Mouse (Mus musculus) erythroid progenitor cell, adult 5-6 weeks (primary cell): ENCODE data around the gene Marc2. TPM values are rescaled to one million over a fixed set of nuclear protein-coding genes. Genes with fewer than 3 reads are reported as not detected.

ENCODE experiments used
- ATAC-seq: replicated peaks from 2 replicates; pipeline ENCODE4 v1.8.0; 2016; ENCODE audit warnings: moderate number of reproducible peaks, mild to moderate bottlenecking, moderate TSS enrichment, inconsistent platforms; ENCODE audit not compliant: poor library complexity, low FRiP score, severe bottlenecking
- total RNA-seq, 2 experiments: library from RNA; stranded (forward) in 1 of 2; stranded (reverse) in 1 of 2; fragments of 150-400 nt in 1 of 2; fragments of 186-747, 209-891 nt in 1 of 2; gene quantifications; 2 replicates each; pipeline versions ENCODE4 v1.2.3 to v1.2.4; 2015 to 2017; ENCODE audit warnings: low replicate concordance in 2 of 2

The Marc2 gene
- total RNA-seq, 2 experiments from 2014 or later = 10.8 to 93.9 TPM

DNA sequence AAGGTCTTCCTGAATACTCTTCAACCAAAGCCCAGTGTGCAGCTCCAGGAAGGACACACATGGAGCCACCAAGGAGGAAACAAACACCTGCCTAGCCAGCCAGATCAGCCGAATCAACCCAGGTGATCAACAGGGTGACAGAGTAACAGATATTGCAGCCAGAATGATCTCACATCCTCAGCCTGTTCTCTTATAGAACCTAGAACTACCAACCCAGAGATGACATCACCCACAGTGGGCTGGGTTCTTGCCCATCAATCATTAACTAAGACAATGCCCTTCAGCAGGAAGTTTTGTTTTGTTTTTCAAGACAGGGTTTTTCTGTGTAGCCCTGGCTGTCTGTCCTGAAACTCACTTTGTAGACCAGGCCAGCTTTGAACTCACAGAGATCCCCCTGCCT is 12.0 kb upstream of the Marc2 start:
- no peak for ATAC-seq

DNA sequence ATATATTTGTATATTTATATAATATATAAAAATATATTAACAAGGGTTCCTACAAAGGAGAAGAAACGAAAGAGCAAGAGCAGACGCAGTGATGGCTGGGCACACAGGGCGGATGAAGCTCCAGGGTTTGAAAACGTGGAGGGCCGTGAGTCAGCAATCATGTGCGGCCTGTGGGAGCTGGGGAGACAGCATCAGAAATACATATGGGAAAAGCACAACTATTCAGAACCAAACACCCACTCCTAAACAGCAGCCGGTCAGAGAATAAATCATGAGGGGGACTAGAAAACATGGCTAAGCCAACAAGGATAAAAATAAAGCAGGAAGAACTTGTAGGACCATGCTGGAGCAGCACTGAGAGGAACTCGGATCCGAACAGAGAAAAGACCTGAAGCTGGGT is 11.0 kb upstream of the Marc2 start:
- ATAC-seq = no peak

- ATAC-seq = no peak
Measured at GRCm38 (mm10) chr1:184853922-184854321, 7.7 kb upstream of the Marc2 start.

DNA sequence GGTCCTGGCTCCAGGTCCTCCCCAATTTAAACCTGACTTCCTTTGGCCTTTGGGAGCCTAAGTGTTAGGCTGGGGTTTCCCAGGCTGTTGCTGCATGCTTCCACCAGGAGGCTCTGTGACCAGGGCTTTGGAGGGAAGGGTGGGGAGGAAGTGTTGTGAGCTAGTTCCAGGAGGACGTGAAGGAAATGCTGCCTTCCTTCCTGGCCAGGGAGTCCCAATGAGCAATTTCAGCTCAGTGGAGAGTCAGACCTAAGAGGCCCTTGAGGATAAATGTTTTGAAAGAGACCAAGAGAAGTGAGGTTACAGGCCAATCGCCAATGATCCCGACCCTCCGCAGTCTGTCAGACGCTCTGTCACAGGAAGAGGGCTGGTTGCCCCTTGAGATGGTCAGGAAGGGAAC is 7.1 kb upstream of the Marc2 start:
- peak; percentile 60 for ATAC-seq

DNA sequence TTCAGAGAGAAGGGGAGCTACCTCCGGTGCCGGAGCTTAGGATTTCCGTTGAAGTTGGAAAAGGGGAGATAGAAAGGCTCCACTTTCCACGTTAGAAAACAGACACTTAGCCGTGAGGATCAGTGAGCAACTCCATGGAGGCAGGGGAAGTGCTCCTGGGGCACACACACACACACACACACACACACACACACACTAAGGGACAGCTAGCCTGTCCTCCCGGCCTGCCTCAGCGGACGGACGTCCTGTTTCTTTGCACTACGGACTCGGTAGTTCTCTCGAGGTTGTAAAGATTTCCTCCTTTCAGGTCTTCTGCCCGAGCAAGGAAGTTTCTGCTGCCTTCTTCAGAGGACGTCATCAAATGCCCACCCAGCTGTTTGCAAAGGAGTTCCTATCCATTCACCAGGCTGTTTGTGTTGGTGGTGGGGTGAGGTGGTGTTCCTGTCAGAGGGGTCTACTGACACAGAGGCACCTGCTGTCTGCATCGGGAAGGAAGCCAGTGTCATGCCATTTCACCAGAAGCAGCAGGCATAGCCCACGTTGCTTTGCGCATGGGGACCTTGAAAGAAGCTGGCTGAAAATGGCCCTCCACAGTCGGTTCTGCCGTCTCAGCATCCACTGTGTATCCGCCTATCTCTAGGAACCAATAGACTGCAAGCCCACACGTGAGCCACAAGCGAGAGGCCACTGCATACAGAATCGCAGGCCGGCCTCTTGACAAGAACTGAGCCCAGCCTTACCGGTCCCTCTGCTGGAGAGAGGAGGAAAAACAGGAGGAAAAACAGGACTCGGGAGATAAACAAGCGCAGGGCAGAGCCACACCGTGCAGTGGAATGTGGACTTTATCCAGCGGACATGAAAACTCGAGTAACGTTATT is 5.7 kb upstream of the Marc2 start:
- peak; percentile 86 for ATAC-seq

- ATAC-seq = no peak
Measured at GRCm38 (mm10) chr1:184851166-184851565, 4.9 kb upstream of the Marc2 start.

- ATAC-seq = no peak
Measured at GRCm38 (mm10) chr1:184846973-184847372, 722 bp upstream of the Marc2 start.

DNA sequence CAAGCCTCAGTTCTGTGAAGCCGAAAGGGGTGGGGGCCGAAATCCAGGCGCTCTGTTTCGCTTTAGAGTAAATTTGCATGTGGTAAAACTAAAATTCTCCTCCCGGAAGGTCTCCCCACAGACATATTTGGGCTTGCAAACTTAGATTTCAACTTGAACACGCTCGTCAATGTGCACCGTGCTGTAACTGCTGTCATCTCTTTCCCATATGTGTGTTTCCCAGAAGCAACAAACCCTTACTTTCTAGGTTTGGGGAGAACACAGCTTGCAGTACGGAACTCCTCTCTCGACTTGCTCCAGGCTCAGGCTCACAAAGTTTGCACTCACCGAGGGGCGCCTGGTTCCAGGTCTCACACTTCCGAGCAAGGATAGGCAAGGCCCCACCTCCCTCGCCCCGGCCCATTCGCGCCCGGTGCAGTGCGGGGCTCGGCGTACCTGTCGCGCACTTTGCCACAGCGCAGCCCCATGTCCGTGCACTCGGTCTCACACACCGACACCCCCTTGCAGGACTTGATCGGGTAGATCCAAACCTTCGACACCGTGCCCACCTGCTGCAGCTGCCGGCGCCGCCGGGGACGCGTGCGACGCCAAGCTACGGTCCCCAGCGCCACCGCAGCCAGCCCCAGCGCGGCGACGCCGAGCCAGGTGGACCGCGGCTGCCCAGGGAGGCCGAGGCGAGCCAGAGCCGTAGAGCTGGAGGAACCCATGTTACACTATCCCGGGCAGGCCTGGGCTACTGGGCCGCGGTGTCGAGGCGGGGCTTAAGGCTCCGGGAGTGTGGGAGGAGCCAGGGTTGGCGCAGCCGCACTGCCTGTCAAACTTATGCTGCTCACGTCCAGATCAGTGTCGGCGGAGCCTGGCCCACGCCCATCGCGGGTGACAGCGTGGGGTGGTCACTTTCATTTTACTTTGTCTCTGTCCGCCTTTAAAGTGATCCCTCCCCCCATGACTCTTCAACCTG is 860 bp downstream of the Marc2 start:
- ATAC-seq = peak; percentile 95

DNA sequence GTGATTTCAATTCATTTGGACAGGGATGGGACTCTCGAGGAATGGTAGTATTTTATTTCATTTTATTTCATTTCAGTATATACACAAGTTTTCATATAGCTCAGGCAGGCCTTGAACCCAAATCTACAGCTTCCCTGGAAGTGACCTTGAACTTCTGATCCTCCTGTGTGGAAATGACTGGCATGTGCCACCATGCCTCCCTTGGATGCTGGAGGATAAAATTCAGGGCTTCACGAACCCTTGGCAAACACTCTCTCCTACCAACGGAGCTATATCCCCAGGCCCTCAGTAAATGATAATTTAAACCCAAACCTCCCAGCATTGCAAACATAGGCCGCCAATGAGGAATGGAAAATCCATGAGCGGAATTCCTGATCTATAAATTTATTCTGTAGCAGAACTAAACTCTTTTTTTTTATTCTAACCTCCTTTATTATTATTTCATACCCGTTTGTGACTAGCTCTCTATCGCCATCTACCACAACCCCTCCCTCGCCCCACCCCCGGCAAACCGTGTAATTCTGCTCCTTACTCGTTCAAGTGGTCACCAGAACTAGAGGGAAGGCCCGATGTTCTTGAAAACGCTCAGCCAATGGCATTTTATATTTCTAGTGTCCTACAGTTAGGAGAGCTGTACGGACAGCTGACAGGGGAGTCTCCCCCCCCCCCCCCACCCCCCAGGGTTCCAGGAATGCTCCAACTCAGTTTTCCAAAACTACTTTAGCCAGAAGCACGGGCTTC is 1.8 kb downstream of the Marc2 start:
- ATAC-seq = no peak

DNA sequence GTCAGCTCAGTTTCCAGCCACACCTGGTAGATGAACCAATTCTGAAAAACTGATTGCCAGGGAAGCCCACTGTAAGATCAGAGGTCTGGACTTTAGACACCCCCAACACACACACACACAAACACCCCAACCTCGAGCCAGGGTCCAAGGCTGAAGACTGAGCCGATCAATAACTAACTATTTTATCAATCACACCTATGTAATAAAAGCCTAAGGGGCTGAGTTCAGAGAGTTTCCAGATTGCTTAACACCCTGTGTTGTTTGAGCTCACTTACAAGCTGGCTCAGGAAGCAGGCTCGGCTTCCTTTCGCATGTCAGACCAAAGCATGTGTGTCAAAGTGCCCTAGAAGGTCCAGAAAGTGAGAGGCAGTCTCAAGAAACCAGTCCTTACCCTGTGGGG is 8.6 kb downstream of the Marc2 start:
- ATAC-seq = no peak

DNA sequence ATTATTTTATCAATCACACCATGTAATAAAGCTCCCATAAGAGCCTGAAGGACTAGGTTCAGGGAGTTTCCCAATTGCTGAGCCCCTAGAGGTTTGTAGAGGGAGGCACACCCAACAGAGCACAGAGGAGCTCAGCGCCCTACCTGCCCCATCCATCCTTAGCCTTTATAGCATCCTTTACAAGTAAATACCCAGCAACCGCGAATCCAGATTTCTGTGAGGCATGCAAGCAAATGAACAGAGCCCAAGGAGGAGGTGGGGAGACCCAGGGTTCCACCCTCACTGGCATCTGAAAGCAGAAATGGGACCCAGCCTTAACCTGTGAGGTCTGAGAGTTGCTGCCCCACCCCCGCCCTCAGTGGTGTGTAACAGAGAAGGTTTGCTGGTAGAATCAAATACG is 9.9 kb downstream of the Marc2 start:
- no peak for ATAC-seq

DNA sequence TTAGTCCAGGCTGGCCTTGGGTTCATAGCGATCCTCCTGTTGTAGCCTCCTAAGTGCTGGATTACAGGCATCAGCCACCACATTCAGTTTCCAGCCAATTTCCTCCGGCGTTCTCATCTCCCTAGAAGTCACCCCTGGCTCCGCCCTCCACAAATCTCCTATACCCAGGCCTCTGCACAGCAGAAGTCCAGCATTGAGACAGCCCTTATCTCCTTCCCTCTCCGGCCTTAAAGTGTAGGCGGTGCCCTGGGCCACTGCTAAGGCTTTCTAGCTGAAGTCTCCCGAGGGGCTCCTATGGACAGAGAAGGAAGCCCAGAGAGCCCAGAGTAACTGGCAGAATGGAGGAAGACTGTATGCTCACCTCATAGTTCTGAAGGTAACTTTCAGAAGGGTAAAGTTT is 12.8 kb downstream of the Marc2 start:
- ATAC-seq = no peak

DNA sequence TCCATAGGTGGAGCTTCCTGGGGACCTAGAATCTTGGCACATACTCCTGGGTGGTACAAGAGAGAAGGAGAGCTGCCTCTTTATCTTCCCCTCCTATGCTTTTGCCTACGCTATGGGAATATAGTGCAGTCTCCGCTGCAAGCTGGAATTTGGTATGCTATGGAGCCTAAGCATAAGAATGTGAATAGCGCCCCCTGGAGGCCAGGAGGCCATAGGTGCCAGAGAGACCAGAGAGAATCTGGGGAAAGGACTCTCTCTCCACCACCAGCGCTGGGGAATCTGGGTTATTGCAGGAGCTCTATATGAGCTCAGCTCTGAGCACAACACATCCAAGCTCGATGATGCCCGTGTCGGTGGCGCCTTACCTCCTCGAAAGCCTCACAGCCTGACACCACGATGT is 14.0 kb downstream of the Marc2 start:
- ATAC-seq = 0 out of 2 replicates have a peak, but pooled peaks have one; percentile 41

DNA sequence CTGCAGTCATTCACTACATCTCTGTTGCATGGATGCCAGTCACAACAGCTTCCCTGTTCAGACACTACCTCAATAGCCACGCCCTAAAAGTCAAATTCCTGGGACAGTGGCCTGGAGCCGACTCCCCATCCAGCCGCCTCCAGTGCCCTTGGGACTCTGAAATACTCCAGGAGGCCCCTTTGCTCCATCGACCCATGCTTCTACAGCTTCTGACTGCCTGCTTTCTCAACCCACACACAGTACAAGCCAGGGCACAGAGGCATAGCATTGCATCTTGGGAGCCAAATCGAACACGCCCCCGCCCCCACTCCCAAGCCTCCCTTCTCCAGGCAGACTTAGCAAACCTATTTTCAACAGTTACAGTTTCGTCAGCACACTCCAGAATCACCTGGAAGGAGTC is 16.4 kb downstream of the Marc2 start:
- ATAC-seq = no peak

DNA sequence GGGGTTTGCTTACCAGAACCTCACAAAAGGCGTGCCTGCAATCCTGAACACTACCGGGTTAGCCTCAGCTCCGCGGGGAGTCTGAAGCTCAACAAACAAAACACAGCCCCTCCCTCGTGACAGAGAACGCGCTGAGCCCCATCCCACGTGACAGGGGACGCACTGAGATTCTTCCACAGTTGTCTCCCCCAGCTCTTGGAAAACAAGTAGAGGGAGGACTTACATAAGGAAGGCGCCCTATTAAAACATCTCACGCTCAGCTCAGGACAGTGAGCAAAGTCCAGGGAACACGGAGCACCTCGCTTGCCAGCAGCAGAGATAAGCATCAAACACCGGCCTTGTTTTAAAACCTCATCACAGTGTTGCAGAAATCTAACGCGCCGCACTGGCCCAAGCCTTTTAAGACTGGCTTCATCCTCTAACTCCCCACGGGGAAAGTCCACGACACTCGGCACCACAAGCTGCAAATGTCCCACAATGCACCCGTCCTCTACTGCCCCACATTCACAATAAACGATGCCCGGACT is 19.0 kb downstream of the Marc2 start:
- ATAC-seq = no peak

DNA sequence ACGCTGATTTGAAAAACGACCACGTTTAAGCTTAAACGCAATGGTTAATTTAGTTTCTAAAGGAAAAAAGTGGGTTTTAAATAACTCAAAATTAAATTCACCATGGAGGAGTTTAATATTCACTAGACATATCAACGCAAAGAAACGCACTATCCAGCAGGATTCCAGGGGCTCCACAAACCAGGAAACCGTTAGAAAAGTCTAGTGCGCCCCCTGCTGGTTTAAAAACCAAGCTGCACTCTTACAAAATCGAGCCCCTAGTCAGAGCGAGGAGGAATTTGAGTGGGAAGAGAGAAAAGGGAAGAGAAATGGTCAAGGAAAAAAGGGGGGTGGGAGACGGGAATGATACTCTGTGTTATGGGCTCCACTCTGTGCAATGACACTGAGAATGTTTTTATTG is 21.2 kb downstream of the Marc2 start:
- peak; percentile 60; the same call in 1 of the 2 replicates for ATAC-seq

- ATAC-seq = peak; percentile 87
Measured at GRCm38 (mm10) chr1:184824439-184824851, 21.8 kb downstream of the Marc2 start.

- ATAC-seq = no peak
Measured at GRCm38 (mm10) chr1:184822678-184823077, 23.6 kb downstream of the Marc2 start.

- ATAC-seq = no peak
Measured at GRCm38 (mm10) chr1:184817768-184818167, 28.5 kb downstream of the Marc2 start.
